24 mouse cellular contexts compared by ENCODE assay signal in genomic region chrX:101157488-101157887, GRCm38 (mm10).
DNase-seq lines count a peak whose midpoint lies in the region; ATAC-seq and TF ChIP-seq lines count a peak whose summit lies in the region.
"Had no signal": no experiment of that assay in that cellular context is flagged by ENCODE, and none has a peak within 500 bp of the region (broad histone marks: within the 10 kb centered on the region; RNA-seq: fewer than 3 reads in every experiment).

No protein-coding gene starts in this region.

- no peak for TF ChIP-seq CTCF in liver, adult 2 months (IDR thresholded peaks at IDR 0.05; ENCODE audit: low read depth, low read length)

- peak; percentile 95 for DNase-seq in liver, adult 2 months (ENCODE audit: extremely low read depth, low read depth, low spot score)
- no peak for DNase-seq in liver
- DNase-seq in 416B (ENCODE audit: low read depth): peak; percentile 70
- no peak for DNase-seq in heart, postnatal 25 days (ENCODE audit: low spot score)
- DNase-seq: adrenal gland, postnatal 25 days; cerebellum, adult 11 months; cerebellum, adult 9-11 months; gastrocnemius, postnatal 14 days; heart, adult 2 months; heart, postnatal 36 days; lung, embryonic 14.5 days; midbrain, embryonic 14.5 days; right cerebral cortex, postnatal 14 days had no signal

- no peak for TF ChIP-seq POLR2A in liver, adult 2 months (IDR thresholded peaks at IDR 0.05; ENCODE audit: extremely low read depth, insufficient read depth, low read length)

- WGBS in liver, adult 2 months: 29% methylated on average over 2 of the region's 2 CpGs

- no peak overlapping the region for H3K27ac ChIP-seq in liver, adult 2 months (replicated peaks; ENCODE audit: insufficient read depth, low read depth, low read length)
- peak overlapping the region; percentile 56 for H3K27ac ChIP-seq in brown adipose tissue, adult 24 weeks (replicated peaks; ENCODE audit: low read depth, low read length)
- H3K27ac ChIP-seq: embryonic facial prominence, embryonic 15.5 days; forebrain, embryonic 10.5 days; heart, adult 2 months; heart, embryonic 13.5 days; hindbrain, embryonic 14.5 days; limb, embryonic 10.5 days; liver, embryonic 12.5 days; neural tube, embryonic 12.5 days had no signal

- H3K27me3 ChIP-seq in liver, adult 2 months (ENCODE audit: control insufficient read depth, insufficient read depth, low read length): no peaks in the 10 kb centered on the region
- H3K27me3 ChIP-seq: embryonic facial prominence, embryonic 15.5 days; heart, embryonic 13.5 days; liver, embryonic 12.5 days; neural tube, embryonic 12.5 days had no signal

- no peak overlapping the region for H3K9ac ChIP-seq in liver, adult 2 months (ENCODE audit: low read depth, low read length)
- H3K9ac ChIP-seq: embryonic facial prominence, embryonic 15.5 days; heart, embryonic 13.5 days; hindbrain, embryonic 14.5 days; liver, embryonic 12.5 days; lung, embryonic 14.5 days; neural tube, embryonic 12.5 days had no signal

- H3K36me3 ChIP-seq in liver, adult 2 months (ENCODE audit: control insufficient read depth, insufficient read depth, low read length): no peaks in the 10 kb centered on the region
- H3K36me3 ChIP-seq: embryonic facial prominence, embryonic 15.5 days; forebrain, embryonic 10.5 days; heart, embryonic 13.5 days; limb, embryonic 10.5 days; liver, embryonic 12.5 days; neural tube, embryonic 12.5 days had no signal

- H3K4me1 ChIP-seq in liver, adult 2 months (ENCODE audit: control insufficient read depth, insufficient read depth, low read length): no peaks in the 10 kb centered on the region
- no peaks in the 10 kb centered on the region for H3K4me1 ChIP-seq in brown adipose tissue, adult 24 weeks (ENCODE audit: control insufficient read depth, insufficient read depth, insufficient read length, low read length)
- H3K4me1 ChIP-seq: embryonic facial prominence, embryonic 15.5 days; heart, embryonic 13.5 days; limb, embryonic 10.5 days; liver, embryonic 12.5 days; neural tube, embryonic 12.5 days had no signal

- peak; percentile 46; the same call in 1 of the 2 replicates for ATAC-seq in megakaryocyte progenitor cell, adult 5-6 weeks (replicated peaks; ENCODE audit: poor library complexity)
- ATAC-seq in cerebellum, adult (ENCODE audit: insufficient number of reproducible peaks, low FRiP score, low TSS enrichment): no peak
- ATAC-seq: forebrain, embryonic 16.5 days; liver, embryonic 12.5 days had no signal

- H3K79me2 ChIP-seq in liver, adult 2 months (ENCODE audit: control insufficient read depth, insufficient read depth, low read length): no peaks in the 10 kb centered on the region

- intact Hi-C loops in heart, postnatal 25 days (cut with DNase I): no loop called here

- H3K4me3 ChIP-seq in liver, adult 2 months (ENCODE audit: insufficient read depth, low read depth, low read length): no peak overlapping the region
- no peak overlapping the region for H3K4me3 ChIP-seq in brown adipose tissue, adult 24 weeks (ENCODE audit: insufficient read depth, low read depth, low read length)
- H3K4me3 ChIP-seq: embryonic facial prominence, embryonic 15.5 days; forebrain, embryonic 10.5 days; heart, adult 2 months; heart, embryonic 13.5 days; limb, embryonic 10.5 days; liver, embryonic 12.5 days; neural tube, embryonic 12.5 days had no signal

Comparison
In these comparisons a context has a peak if more than half of its experiments do, and no peak if none do; other contexts are left out.
1. DNase-seq: peak in liver, adult 2 months (single experiment) and 416B (single experiment); none in liver (single experiment) and heart, postnatal 25 days (single experiment).